Mouse (Mus musculus) spleen, adult 2 months (tissue): Measurements from ENCODE around the gene F8.
"Not testable (repeated sequence)": the region's sequence is repeated elsewhere in the genome, so short reads cannot be mapped to it uniquely, and the experiment has no call there.

Source experiments
- CTCF ChIP-seq: fragments of 200-500 bp; IDR thresholded peaks from 2 replicates; pipeline ENCODE4 v1.5.1; 2011; ENCODE audit warnings: mild to moderate bottlenecking, inconsistent platforms; ENCODE audit not compliant: insufficient read depth, insufficient read length, insufficient replicate concordance; ENCODE audit errors: extremely low read depth
- POLR2A ChIP-seq: fragments of 200-500 bp; IDR thresholded peaks from 2 replicates; pipeline ENCODE4 v1.6.1; 2011; ENCODE audit warnings: low read depth, low read length, inconsistent platforms

GRCm38 (mm10) chrX:75143124-75143555 lies 239.3 kb downstream of the F8 start:
- TF ChIP-seq CTCF, POLR2A: not testable (repeated sequence)
